Mouse (Mus musculus): ENCODE measurements around the gene Gm21905. TPM values are rescaled to one million over a fixed set of nuclear protein-coding genes. Genes with fewer than 3 reads are reported as not detected.

Gm21905 gene
- not detected in 2 replicates for polyA plus RNA-seq (2012; rRNA removed)

DNA sequence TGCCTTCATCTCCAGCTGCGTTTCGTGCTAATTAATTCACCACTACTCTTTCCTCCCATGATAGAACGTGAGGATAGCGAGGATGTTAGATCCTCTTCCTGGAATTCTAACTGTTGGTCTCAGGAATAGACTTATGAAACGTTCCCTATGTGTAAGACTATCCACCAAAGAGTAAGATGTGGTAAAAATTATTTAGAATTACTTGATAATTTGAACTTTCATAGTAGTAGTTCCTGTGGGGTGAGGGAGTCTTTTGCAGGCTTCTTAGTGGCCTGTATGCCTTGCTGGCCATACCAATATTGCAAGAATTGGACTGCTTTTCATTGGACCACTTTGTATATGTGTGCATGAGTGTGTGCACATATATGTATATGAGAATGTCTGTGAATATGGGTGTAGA, at the start of gene Gm21905:
Gene Gm21905 (minus strand): TSS at position 101 of the 400 bp plus-strand sequence.

DNA sequence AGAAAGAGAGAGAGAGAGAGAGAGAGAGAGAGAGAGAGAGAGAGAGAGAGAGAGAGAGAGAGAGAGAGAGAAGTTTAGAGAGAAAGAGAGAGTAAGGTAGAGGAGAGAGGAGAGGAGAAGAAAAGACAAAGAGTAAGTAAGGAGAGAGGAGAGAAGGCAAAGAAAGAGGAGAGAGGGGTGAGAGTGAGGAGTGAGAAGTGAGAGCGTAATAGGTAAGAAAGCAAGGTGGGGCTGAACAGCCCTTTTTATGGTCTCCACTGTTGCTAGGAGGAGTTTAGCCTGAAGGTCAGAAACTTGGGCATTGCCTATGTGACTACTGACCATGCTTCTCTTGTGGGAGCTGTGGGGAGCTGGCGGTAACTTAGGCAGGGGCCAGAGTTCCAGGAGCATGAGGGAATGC, 4.9 kb downstream of the Gm21905 start, which contains the start of gene Gm5108:
Gene Gm5108 (plus strand): TSS at position 301 of the 400 bp plus-strand sequence.

Other genes starting within 250 kb of the Gm21905 start
- 20.6 and 24.5 TPM in 2 replicates for gene Atp8a1, start 99.0 kb downstream of the Gm21905 start, polyA plus RNA-seq (2012; rRNA removed)
- gene Gm5108, start 4.8 kb downstream of the Gm21905 start, polyA plus RNA-seq (2012; rRNA removed): not detected in 2 replicates
- not detected in 2 replicates for gene Grxcr1, start 85.4 kb upstream of the Gm21905 start, polyA plus RNA-seq (2012; rRNA removed)